Mouse (Mus musculus) retina, postnatal 1 day (tissue): Measurements from ENCODE around the gene Tmem268.

Experiments used
- DNase-seq: peaks from one replicate; pipeline ENCODE4 v3.0.0-alpha.2; 2012

Tmem268 gene

GRCm38 (mm10) chr4:63604945-63605344 lies 46.4 kb downstream of the Tmem268 start, which contains the start of gene Gm11213:
Gene Gm11213, minus strand, starts transcription at chr4:63605261.
- no peak for DNase-seq

- peak; percentile 23 for DNase-seq
Observed at GRCm38 (mm10) chr4:63605545-63605944, 47.0 kb downstream of the Tmem268 start.

GRCm38 (mm10) chr4:63605968-63606367 lies 47.4 kb downstream of the Tmem268 start:
- DNase-seq: no peak

- peak; percentile 27 for DNase-seq
Observed at GRCm38 (mm10) chr4:63608391-63608790, 49.8 kb downstream of the Tmem268 start.

GRCm38 (mm10) chr4:63621861-63622260 lies 63.3 kb downstream of the Tmem268 start:
- DNase-seq: no peak

- peak; percentile 34 for DNase-seq
Observed at GRCm38 (mm10) chr4:63622378-63622835, 63.8 kb downstream of the Tmem268 start, which contains the start of gene Tex48. Gene Tex48, minus strand, starts transcription at chr4:63622428.

- no peak for DNase-seq
Observed at GRCm38 (mm10) chr4:63625563-63626080, 67.0 kb downstream of the Tmem268 start.

- no peak for DNase-seq
Observed at GRCm38 (mm10) chr4:63627111-63627510, 68.5 kb downstream of the Tmem268 start.

GRCm38 (mm10) chr4:63633181-63633580 lies 74.6 kb downstream of the Tmem268 start:
- DNase-seq: no peak
